Mouse (Mus musculus) liver, embryonic 11.5 days (tissue): ENCODE measurements at regions not wholly inside any gene's neighbourhood (a gene's known extent, or its start where the extent isn't known, plus 50 kb on each side); places are given as distances from the start of the nearest gene placed in this dataset.

Experiments
- ATAC-seq: fragments of 200-750 bp; cut with Nextera tagmentation; replicated peaks from 2 replicates; pipeline ENCODE4 v1.8.0; 2017; ENCODE audit warnings: moderate number of reproducible peaks, mild to moderate bottlenecking, moderate TSS enrichment, moderate library complexity; ENCODE audit not compliant: low FRiP score
- DNase-seq: peaks from one replicate; pipeline ENCODE4 v3.0.0-alpha.2; 2017; ENCODE audit warnings: low spot score
- H3K27ac ChIP-seq: fragments of 300-500 bp; sonication (generic); 2 replicates; pipeline ENCODE4 v1.5.1; 2014; ENCODE audit warnings: mild to moderate bottlenecking, low read depth, low read length, control low read depth
- H3K27me3 ChIP-seq: fragments of 300-500 bp; sonication (generic); replicated peaks from 2 replicates; pipeline ENCODE4 v1.6.1; 2014; ENCODE audit warnings: low read length, mixed read lengths; ENCODE audit not compliant: control insufficient read depth, insufficient read depth
- H3K36me3 ChIP-seq: fragments of 300-500 bp; sonication (generic); 2 replicates; pipeline ENCODE4 v1.6.1; 2014; ENCODE audit warnings: mild to moderate bottlenecking, low read length, moderate library complexity, mixed read lengths; ENCODE audit not compliant: control insufficient read depth, insufficient read depth
- H3K4me1 ChIP-seq: fragments of 300-500 bp; sonication (generic); replicated peaks from 2 replicates; pipeline ENCODE4 v1.6.1; 2014; ENCODE audit warnings: low read length, mixed read lengths; ENCODE audit not compliant: control insufficient read depth, insufficient read depth
- H3K4me2 ChIP-seq: fragments of 300-500 bp; sonication (generic); 2 replicates; pipeline ENCODE4 v1.6.1; 2014; ENCODE audit warnings: mild to moderate bottlenecking, control low read depth, moderate library complexity
- H3K4me3 ChIP-seq: fragments of 300-500 bp; sonication (generic); 2 replicates; pipeline ENCODE4 v1.5.1; 2014; ENCODE audit warnings: low read depth, low read length, control low read depth
- H3K9ac ChIP-seq: fragments of 300-500 bp; sonication (generic); 2 replicates; pipeline ENCODE4 v1.6.1; 2014; ENCODE audit warnings: low read depth, low read length, control low read depth
- H3K9me3 ChIP-seq: fragments of 300-500 bp; sonication (generic); 2 replicates; pipeline ENCODE4 v1.6.1; 2016; ENCODE audit warnings: low read length, inconsistent platforms, mixed read lengths; ENCODE audit not compliant: control insufficient read depth
- WGBS: fragments of 180-500 bp; shearing (Covaris S2); extraction: QIAGEN DNeasy Blood & Tissue Kit; methylation state at CpG from one replicate; pipeline ENCODE4 v1.1.7; 2014; 5-methylcytosine and 5-hydroxymethylcytosine counted together

GRCm38 (mm10) chr1:125242345-125242744 lies 193.2 kb downstream of the Actr3 start:
- no peaks in the 10 kb centered on the region for H3K27me3 ChIP-seq
- 85% methylated on average over 7 of the region's 7 CpGs for WGBS
- H3K9me3 ChIP-seq = no peaks in the 10 kb centered on the region; the same call in 1 of the 2 replicates
- H3K4me2 ChIP-seq = no peak overlapping the region
- no peak overlapping the region for H3K4me3 ChIP-seq
- H3K27ac ChIP-seq = no peak overlapping the region
- ATAC-seq = no peak; the same call in 1 of the 2 replicates
- H3K9ac ChIP-seq = no peak overlapping the region
- no peaks in the 10 kb centered on the region for H3K36me3 ChIP-seq
- DNase-seq = no peak
- no peaks in the 10 kb centered on the region for H3K4me1 ChIP-seq

- Histone ChIP-seq H3K36me3 (no peaks in the 10 kb centered on the region), H3K4me3 (no peak overlapping the region), H3K27me3 (no peaks in the 10 kb centered on the region), H3K9ac (no peak overlapping the region), H3K4me1 (no peaks in the 10 kb centered on the region), H3K4me2 (no peak overlapping the region), H3K27ac (no peak overlapping the region), H3K9me3 (no peaks in the 10 kb centered on the region; the same call in 1 of the 2 replicates)
- DNase-seq (no peak), ATAC-seq (peak; percentile 18; the same call in 1 of the 2 replicates)
- WGBS = 60% methylated on average over 1 of the region's 1 CpGs
These were observed 193.8 kb downstream of the Actr3 start for GRCm38 (mm10) chr1:125241717-125242116.

- DNase-seq = no peak
- WGBS = 70% methylated on average over 3 of the region's 3 CpGs
- Histone ChIP-seq H3K9ac (no peak overlapping the region), H3K4me1 (no peaks in the 10 kb centered on the region), H3K27me3 (no peaks in the 10 kb centered on the region), H3K36me3 (no peaks in the 10 kb centered on the region), H3K4me3 (no peak overlapping the region), H3K27ac (no peak overlapping the region), H3K9me3 (no peaks in the 10 kb centered on the region; the same call in 1 of the 2 replicates), H3K4me2 (no peak overlapping the region)
- ATAC-seq = no peak
These were observed 197.9 kb downstream of the Actr3 start for GRCm38 (mm10) chr1:125237595-125237988.

GRCm38 (mm10) chr1:125236948-125237594 lies 198.5 kb downstream of the Actr3 start:
- Histone ChIP-seq H3K27me3 (no peaks in the 10 kb centered on the region), H3K9me3 (no peaks in the 10 kb centered on the region), H3K27ac (no peak overlapping the region), H3K9ac (no peak overlapping the region), H3K36me3 (no peaks in the 10 kb centered on the region), H3K4me1 (no peaks in the 10 kb centered on the region), H3K4me2 (no peak overlapping the region), H3K4me3 (no peak overlapping the region)
- no peak for ATAC-seq
- no peak for DNase-seq
- WGBS = 86% methylated on average over 10 of the region's 10 CpGs

- Histone ChIP-seq H3K9ac (no peak overlapping the region), H3K4me1 (no peaks in the 10 kb centered on the region), H3K4me2 (no peak overlapping the region), H3K9me3 (no peaks in the 10 kb centered on the region), H3K36me3 (no peaks in the 10 kb centered on the region), H3K27me3 (no peaks in the 10 kb centered on the region), H3K27ac (no peak overlapping the region), H3K4me3 (no peak overlapping the region)
- ATAC-seq (no peak), DNase-seq (no peak)
- 75% methylated on average over 2 of the region's 2 CpGs for WGBS
These were observed 200.8 kb downstream of the Actr3 start for GRCm38 (mm10) chr1:125234747-125235146.

GRCm38 (mm10) chr1:125223370-125223769 lies 212.2 kb downstream of the Actr3 start:
- 0 out of 2 replicates have a peak, but pooled peaks cover 2% of the 10 kb centered on the region for H3K9me3 ChIP-seq
- no peak overlapping the region for H3K27ac ChIP-seq
- no peak overlapping the region for H3K9ac ChIP-seq
- 86% methylated on average over 10 of the region's 10 CpGs for WGBS
- no peaks in the 10 kb centered on the region for H3K36me3 ChIP-seq
- DNase-seq (no peak), ATAC-seq (no peak)
- H3K4me3 ChIP-seq = no peak overlapping the region
- no peaks in the 10 kb centered on the region for H3K4me1 ChIP-seq
- no peak overlapping the region for H3K4me2 ChIP-seq
- H3K27me3 ChIP-seq = no peaks in the 10 kb centered on the region

GRCm38 (mm10) chr1:125216192-125216591 lies 219.3 kb downstream of the Actr3 start:
- H3K4me2 ChIP-seq = no peak overlapping the region
- no peaks in the 10 kb centered on the region for H3K4me1 ChIP-seq
- no peak overlapping the region for H3K9ac ChIP-seq
- H3K27me3 ChIP-seq = no peaks in the 10 kb centered on the region
- WGBS = 66% methylated on average over 6 of the region's 6 CpGs
- H3K36me3 ChIP-seq = no peaks in the 10 kb centered on the region
- no peak overlapping the region for H3K27ac ChIP-seq
- ATAC-seq (no peak), DNase-seq (no peak)
- no peak overlapping the region for H3K4me3 ChIP-seq
- 0 out of 2 replicates have a peak, but pooled peaks cover 2% of the 10 kb centered on the region for H3K9me3 ChIP-seq

- WGBS = 87% methylated on average over 1 of the region's 1 CpGs
- no peak for DNase-seq
- Histone ChIP-seq H3K4me2 (no peak overlapping the region), H3K9ac (no peak overlapping the region), H3K4me3 (no peak overlapping the region), H3K36me3 (no peaks in the 10 kb centered on the region), H3K27me3 (no peaks in the 10 kb centered on the region), H3K4me1 (no peaks in the 10 kb centered on the region), H3K9me3 (no peaks in the 10 kb centered on the region), H3K27ac (no peak overlapping the region)
- no peak for ATAC-seq
These were observed 248.4 kb downstream of the Actr3 start for GRCm38 (mm10) chr1:125187091-125187490.
